Mouse (Mus musculus): Measurements from ENCODE around the gene Aig1. TPM values are rescaled to one million over a fixed set of nuclear protein-coding genes. Genes with fewer than 3 reads are reported as not detected.

Gene Aig1
- total RNA-seq, 2 experiments from 2014 or later = 34.7 to 38.2 TPM

- intact Hi-C loops (cut with DNase I; ENCODE audit: low total_unique reads) = no loop called here
- no peak for DNase-seq
Observed at GRCm38 (mm10) chr10:13855969-13856368, 12.8 kb downstream of the Aig1 start.

DNA sequence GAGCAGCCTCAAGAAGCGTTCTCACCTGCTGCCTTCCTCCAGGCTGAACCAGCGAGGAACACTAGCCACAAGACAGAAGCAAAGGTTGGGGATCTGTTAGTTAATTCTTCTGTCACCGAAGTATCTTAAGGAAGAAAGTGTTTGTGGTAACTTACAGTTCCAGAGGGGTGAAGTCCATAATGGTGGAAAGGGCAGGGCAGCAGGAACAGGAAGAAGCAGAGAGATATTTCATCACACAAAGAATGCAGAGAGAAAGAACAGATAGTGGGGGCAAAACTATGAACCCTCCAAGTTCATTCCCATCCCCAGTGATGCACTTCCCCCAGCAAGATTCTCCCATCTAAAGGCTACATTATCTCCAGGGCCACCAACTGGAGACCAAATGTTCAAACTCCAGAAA lies 13.7 kb downstream of the Aig1 start:
- DNase-seq = no peak
- intact Hi-C loops (cut with DNase I; ENCODE audit: low total_unique reads) = no loop called here

DNA sequence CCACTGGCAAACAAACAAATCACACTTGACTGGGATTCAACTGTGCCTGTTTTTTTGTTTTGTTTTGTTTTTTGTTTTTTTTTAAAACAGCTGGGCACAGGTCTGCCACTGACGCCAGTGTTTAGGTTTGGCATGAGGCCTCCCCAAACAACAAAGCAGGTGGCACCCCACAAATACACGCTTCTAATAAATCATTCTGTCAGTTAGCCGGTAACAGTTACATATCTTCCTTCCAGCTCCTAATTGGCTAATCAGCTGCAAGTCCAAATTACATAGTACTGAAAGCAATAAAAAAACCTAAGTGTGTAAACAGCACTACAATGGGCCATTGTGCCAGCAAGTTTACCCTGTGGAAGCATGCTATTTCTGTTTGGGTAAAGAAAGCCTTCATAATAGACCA lies 18.7 kb downstream of the Aig1 start:
- no peak for DNase-seq
- intact Hi-C loops (cut with DNase I; ENCODE audit: low total_unique reads) = no loop called here

DNA sequence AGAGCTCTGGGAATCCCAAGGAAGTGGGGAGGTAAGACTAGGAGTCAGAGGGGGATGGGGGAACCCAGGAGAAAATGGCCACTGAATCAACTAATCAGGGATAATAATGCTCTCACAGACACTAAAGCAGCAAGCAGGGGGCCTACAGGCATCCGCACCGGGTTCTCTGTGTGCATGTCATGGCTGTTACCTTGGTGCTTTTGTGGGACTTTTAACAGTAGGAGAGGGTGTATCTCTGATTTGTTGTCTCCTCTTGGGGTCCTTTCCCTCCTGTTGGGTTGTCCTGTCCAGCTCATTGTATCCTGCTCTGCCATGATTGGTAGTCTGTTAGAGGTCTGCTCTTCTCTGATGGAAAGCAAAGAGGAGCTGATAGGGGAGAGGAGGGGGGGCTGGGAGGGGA lies 19.6 kb downstream of the Aig1 start:
- intact Hi-C loops (cut with DNase I; ENCODE audit: low total_unique reads) = no loop called here
- DNase-seq = no peak

DNA sequence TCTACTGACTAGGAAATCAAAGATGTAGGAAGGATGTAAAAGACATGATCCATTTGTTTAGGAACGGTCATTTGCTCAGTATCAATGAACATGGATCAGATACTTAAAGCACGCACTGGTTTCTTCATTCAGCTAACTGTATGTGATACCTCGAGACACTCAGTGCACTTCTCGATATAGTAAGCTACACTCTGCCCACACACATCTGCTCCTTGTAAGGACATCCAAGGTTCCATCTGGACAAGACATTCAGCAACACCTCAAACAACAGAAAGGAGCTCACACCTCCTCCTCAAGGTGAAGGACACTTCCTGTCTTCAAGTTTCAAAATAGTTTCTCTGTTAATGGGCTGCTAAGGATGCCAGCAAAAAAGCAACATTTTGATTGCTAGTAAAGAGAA lies 23.9 kb downstream of the Aig1 start:
- intact Hi-C loops (cut with DNase I; ENCODE audit: low total_unique reads) = no loop called here
- no peak for DNase-seq

DNA sequence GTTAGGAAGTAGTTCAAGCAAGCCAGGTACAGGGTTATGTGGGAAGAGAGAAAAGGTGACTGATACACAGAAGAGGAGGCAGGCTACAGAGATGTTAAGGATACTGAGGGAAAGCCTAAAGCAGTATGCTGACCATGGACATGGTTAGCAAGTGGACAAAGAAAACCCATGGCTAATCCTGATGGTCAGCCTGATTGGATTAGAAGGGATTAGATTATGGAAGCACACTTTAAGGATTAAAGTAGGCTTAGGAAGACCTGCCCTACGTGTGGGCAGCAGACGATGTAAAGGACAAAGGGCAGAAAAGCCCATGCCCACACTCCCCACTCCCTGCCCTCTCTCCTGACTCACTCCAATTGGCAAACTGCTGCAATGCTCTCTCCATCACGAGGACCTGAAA lies 25.0 kb downstream of the Aig1 start:
- intact Hi-C loops (cut with DNase I; ENCODE audit: low total_unique reads) = no loop called here

GRCm38 (mm10) chr10:13842855-13843254 lies 25.9 kb downstream of the Aig1 start:
- intact Hi-C loops (cut with DNase I; ENCODE audit: low total_unique reads) = no loop called here
- DNase-seq = peak; percentile 65

More for the DNA sequence above, 25.0 kb downstream of the Aig1 start:
- no peak for DNase-seq

GRCm38 (mm10) chr10:13838511-13839126 lies 30.2 kb downstream of the Aig1 start:
- DNase-seq = no peak
- intact Hi-C loops (cut with DNase I; ENCODE audit: low total_unique reads) = no loop called here

- intact Hi-C loops (cut with DNase I; ENCODE audit: low total_unique reads) = no loop called here
Observed at GRCm38 (mm10) chr10:13837709-13838456, 30.9 kb downstream of the Aig1 start.

GRCm38 (mm10) chr10:13836956-13837355 lies 31.8 kb downstream of the Aig1 start:
- no peak for DNase-seq
- intact Hi-C loops (cut with DNase I; ENCODE audit: low total_unique reads) = no loop called here

More at GRCm38 (mm10) chr10:13837709-13838456, 30.9 kb downstream of the Aig1 start:
- DNase-seq = no peak

GRCm38 (mm10) chr10:13835737-13836475 lies 32.9 kb downstream of the Aig1 start:
- intact Hi-C loops (cut with DNase I; ENCODE audit: low total_unique reads) = no loop called here
- DNase-seq = no peak

GRCm38 (mm10) chr10:13834056-13834455 lies 34.7 kb downstream of the Aig1 start:
- no peak for DNase-seq
- intact Hi-C loops (cut with DNase I; ENCODE audit: low total_unique reads) = no loop called here

DNA sequence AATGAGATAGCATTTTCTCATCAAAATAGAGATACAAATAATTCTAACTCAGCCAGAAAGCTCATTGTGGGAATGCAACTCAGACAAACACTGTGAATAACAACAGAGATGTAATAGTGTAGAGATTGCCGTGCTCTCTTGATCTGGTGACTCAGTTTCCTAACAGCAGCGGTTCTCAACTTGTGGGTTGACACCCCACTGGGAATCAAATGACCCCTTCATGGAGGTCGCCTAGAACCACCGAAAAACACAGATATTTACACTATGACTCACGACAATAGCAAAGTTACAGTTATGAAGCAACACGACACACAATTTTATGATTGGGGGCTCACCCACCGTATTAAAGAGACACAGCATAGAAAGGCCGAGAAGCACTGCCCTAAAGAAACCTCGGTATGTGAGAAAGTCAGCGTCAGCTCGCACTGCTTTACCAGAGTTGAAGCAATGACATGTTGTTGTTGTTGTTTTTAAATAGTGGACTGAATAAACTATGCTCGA lies 35.7 kb downstream of the Aig1 start:
- intact Hi-C loops (cut with DNase I; ENCODE audit: low total_unique reads) = no loop called here
- DNase-seq = no peak

DNA sequence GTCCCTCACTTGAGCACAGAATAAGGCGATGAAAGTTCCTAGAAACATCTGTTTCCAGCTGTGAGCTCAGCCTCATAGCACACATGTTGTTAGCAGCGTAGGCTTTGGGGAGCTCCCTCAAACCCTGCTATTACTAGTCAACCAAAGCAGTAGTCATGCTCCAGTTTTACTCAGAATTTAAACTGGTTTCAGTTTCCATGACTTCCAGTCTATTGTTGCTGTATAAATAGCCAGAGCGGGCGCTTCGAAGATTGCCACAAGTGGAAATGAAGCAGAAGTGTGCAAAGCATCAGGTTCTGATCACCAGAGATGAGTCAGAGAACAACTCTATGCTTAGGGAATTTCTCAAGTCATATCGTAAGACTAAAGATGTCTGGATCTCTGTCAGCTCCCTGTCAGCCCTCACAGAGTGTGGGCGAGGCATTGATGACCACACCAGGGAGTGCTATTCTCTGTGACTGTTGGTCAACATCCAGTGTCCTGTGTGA lies 36.2 kb downstream of the Aig1 start:
- intact Hi-C loops (cut with DNase I; ENCODE audit: low total_unique reads) = no loop called here
- peak; percentile 9 for DNase-seq

GRCm38 (mm10) chr10:13827150-13827549 lies 41.6 kb downstream of the Aig1 start:
- intact Hi-C loops (cut with DNase I; ENCODE audit: low total_unique reads) = no loop called here

GRCm38 (mm10) chr10:13813591-13813990 lies 55.2 kb downstream of the Aig1 start:
- DNase-seq = no peak
- intact Hi-C loops (cut with DNase I; ENCODE audit: low total_unique reads) = no loop called here

More at GRCm38 (mm10) chr10:13827150-13827549, 41.6 kb downstream of the Aig1 start:
- no peak for DNase-seq

- DNase-seq = peak; percentile 38
- intact Hi-C loops (cut with DNase I; ENCODE audit: low total_unique reads) = no loop called here
Observed at GRCm38 (mm10) chr10:13808291-13808690, 60.5 kb downstream of the Aig1 start.

DNA sequence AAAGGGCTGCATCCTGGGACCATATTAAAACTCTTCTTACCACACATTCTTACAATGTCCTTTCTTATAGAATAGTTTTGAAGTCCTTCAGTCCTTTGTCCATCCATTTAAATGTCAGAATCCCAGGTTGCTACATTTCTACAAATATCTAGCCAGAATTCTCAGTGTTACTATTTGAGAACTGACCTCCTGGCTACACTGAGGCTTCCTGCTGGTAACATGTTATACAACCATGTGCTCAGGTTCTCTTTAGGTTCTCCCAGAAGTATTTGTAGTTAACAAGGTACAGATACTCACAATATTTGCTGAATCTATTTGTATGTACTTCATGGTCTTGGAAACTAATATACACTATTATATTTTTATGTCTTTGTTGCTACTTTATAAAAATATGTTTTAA lies 62.0 kb downstream of the Aig1 start:
- intact Hi-C loops (cut with DNase I; ENCODE audit: low total_unique reads) = no loop called here
- no peak for DNase-seq

DNA sequence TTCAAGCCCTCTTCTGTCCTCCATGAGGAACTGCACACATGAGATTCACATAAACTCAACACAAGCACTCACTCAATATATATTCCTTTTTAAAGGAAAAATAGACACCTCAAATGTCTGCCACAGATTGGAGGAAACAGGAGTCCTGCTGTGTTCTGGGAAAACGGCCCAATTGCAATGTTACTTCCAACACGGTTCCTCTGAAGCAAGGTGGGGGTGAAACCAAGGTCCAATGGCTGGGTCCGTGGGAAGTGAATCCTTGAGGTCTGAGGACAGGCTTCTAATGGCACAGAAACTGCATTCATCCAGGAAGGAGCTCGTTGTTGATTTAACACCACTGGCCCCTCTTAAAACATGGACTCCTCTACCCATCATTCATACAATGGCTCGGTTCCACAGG lies 67.5 kb downstream of the Aig1 start:
- DNase-seq = no peak
- intact Hi-C loops (cut with DNase I; ENCODE audit: low total_unique reads) = no loop called here

- intact Hi-C loops (cut with DNase I; ENCODE audit: low total_unique reads) = no loop called here
- no peak for DNase-seq
Observed at GRCm38 (mm10) chr10:13793458-13793857, 75.3 kb downstream of the Aig1 start.
